Mouse (Mus musculus) olfactory bulb, adult 2 months (tissue): ENCODE data around the gene Mtmr3.

Experiments
- CTCF ChIP-seq: fragments of 200-500 bp; IDR thresholded peaks from 2 replicates; pipeline ENCODE4 v1.5.1; 2012; ENCODE audit warnings: low read depth, mild to moderate bottlenecking, low read length, moderate library complexity; ENCODE audit not compliant: insufficient read depth
- POLR2A ChIP-seq: fragments of 200-500 bp; IDR thresholded peaks from 2 replicates; pipeline ENCODE4 v1.6.1; 2012; ENCODE audit warnings: mild to moderate bottlenecking, low read depth, low read length, moderate library complexity; ENCODE audit not compliant: insufficient read depth

DNA sequence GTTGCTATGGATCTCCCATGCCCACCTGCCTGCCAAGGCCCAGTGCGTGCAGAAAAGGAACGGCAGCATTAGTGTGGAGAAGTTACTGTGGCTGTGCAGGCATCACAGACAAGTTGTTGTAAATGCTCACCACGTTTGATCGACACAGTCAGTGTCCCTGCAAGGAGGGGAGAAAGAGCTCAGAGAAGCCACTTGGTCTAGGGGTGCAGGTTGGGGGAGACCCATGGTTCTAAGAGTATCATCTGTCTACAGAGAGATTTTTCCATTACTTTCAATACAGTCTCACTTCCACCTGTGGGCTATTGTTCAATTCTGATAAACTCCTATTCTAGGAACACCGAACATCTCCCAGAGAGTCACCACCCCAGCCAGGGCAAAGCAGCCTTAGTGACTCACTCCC is 110.1 kb downstream of the Mtmr3 start:
- TF ChIP-seq CTCF (no peak), POLR2A (no peak)
